In the genomic region with DNA sequence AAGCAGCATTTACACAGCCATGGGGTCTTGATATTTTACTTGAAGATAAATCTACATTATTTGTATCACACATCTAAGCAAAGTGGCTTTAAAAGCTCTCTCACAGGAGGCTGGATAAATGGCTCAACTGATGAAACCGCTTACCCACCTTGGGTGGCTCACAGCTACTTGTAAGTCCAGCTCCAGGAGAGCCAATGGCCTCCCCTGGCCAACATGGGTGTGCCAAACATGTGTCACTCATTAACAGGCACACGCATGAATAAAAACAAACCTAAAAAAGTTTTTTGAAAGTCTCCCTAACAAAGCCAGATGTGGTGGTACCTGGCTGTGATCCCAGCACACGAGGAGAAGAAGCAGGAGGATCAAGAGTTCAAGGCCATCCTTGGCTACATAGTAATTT, we compare ENCODE assay signal across 19 mouse cellular contexts.
"Had no signal": no experiment of that assay in that cellular context is flagged by ENCODE, and none has a peak within 500 bp of the region (broad histone marks: within the 10 kb centered on the region; RNA-seq: fewer than 3 reads in every experiment).

No protein-coding gene starts in this region.

- H3K9me3 ChIP-seq: midbrain, embryonic 10.5 days; midbrain, embryonic 12.5 days; neural tube, embryonic 13.5 days; neural tube, embryonic 15.5 days had no signal

- H3K27ac ChIP-seq: midbrain, embryonic 10.5 days; midbrain, embryonic 12.5 days; neural tube, embryonic 13.5 days; neural tube, embryonic 15.5 days had no signal

- H3K4me2 ChIP-seq: lung, embryonic 14.5 days; midbrain, embryonic 12.5 days; neural tube, embryonic 13.5 days; neural tube, embryonic 15.5 days had no signal

- H3K4me1 ChIP-seq: midbrain, embryonic 10.5 days had no signal

- H3K4me3 ChIP-seq: midbrain, embryonic 10.5 days; midbrain, embryonic 12.5 days; myocyte; neural tube, embryonic 13.5 days; neural tube, embryonic 15.5 days had no signal

- ATAC-seq: midbrain, embryonic 16.5 days had no signal

- H3K27me3 ChIP-seq: midbrain, embryonic 12.5 days; neural tube, embryonic 13.5 days; neural tube, embryonic 15.5 days had no signal

- H3K36me3 ChIP-seq: midbrain, embryonic 10.5 days; midbrain, embryonic 12.5 days; neural tube, embryonic 13.5 days; neural tube, embryonic 15.5 days had no signal

- DNase-seq: lung, adult 18-20 months; lung, embryonic 14.5 days; lung, postnatal 10 days; lung, postnatal 4 days; midbrain, embryonic 14.5 days; retina, postnatal 1 day; right cerebral cortex, adult 18-20 months; right cerebral cortex, postnatal 25 days; right cerebral cortex, postnatal 4 days; spleen, adult 18-20 months; thymus, adult 18-20 months; thymus, postnatal 14 days; thymus, postnatal 36 days had no signal

- H3K9ac ChIP-seq: lung, embryonic 14.5 days; midbrain, embryonic 12.5 days; neural tube, embryonic 13.5 days; neural tube, embryonic 15.5 days had no signal
